Mouse (Mus musculus) left cerebral cortex, adult 11 months (tissue): ENCODE data around the gene Gimap4.
"Not testable (repeated sequence)": the region's sequence is repeated elsewhere in the genome, so short reads cannot be mapped to it uniquely, and the experiment has no call there.

Experiments
- DNase-seq: peaks from one replicate; pipeline ENCODE4 v3.0.0; 2022; ENCODE audit warnings: low spot score

Gene Gimap4

DNA sequence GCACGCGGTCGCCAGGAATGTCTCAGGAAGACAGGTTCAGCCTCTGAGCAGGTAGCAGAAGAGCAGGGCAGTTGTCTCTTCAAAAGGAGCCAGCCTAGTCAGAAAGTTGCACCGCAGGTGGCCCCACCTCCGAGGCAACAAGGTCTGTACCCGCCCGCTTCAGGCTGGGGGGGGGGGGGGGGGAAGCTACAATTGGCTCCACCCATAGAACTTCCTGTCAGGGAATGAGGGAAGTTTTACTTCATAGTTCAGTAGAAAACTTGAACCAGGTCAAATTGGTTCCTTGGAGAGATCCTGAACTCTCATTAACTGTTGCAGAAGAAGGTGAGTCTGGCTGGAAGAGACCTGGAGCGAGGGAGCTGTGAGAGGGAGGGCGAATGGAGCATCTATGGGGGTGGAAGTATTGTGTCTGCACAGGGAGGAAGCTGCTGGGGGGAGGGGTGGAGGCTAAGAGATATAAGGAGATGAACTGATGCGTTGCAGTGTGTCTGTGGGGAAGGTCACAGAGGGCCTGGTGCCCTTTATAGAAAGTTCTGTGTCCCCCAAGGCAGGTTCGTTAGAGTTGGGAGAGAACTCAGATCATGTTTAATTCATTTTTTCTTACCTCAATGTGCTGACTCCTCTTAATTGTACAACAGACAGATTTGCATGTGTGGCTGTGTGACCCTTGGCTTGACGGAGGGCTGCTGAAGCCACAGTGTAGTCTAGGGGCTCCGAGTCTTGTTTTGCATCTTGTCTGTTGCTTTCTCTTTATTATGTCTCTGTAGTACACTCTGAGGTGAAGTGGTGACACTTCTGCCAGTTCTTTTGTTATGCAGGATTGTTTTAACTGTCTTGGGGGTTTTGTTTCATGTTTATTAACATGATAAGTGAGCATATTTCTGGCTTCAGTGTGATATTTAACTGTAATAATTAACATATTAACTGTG is 8.2 kb upstream of the Gimap4 start, which contains the start of gene Gimap9:
TSS of gene Gimap9 (plus strand) at position 199 of the 929 bp plus-strand sequence.
- no peak for DNase-seq

DNA sequence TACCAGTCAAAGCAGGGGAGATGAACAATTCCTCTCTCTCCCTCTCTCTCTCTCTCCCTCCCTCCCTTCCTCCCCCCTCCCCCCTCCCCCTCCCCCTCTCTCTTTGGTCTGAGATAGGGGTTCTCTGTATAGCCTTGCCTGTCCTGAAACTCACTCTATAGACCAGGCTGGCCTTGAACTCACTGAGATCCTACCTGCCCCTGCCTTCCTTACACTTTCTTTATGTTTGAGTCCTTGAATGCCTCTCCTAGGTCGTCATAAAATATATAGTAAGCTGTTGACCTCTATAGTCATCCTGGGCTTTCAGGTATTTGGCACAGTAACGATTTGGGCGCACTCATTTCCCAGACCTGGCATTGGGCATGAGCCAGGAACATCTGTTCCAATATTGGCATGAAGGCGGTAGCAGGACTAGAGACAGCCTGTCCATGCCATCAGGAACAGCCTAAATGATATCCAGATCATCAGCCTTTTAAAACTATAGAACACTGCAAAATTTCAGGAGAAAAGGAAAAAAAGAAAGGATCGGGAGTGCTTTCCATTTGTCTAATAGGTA is 7.4 kb upstream of the Gimap4 start:
- DNase-seq = no peak

DNA sequence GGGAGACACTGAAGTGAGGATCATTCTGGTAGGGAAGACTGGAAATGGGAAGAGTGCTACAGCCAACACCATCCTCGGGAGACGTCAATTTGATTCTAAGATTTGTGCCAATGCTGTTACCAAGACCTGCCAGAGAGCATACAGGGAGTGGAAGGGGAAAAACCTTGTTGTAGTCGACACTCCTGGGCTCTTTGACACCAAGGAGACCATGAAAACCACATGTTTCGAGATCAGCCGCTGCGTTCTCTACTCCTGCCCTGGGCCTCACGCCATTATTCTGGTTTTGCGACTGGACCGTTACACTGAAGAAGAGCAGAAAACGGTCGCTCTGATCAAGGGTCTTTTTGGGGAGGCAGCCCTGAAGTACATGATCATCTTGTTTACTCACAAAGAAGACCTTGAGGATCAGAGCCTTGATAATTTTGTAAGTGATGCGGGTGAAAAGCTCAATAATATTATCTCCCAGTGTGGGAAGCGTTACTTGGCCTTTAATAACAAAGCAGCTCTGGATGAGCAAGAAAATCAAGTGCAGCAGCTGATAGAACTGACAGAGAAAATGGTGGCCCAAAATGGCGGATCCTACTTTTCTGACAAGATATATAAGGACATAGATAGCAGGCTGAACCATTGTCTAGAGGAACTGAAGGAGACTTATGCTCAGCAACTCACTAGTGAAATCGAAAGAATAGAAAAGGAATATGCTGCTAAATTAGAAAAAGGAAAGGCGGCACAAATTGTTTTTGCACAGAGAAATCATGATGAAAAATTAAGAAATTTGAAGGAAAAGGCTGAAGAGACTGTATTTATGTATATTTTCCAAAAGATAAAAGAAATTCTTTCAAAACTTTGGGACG is 6.6 kb upstream of the Gimap4 start:
- no peak for DNase-seq

DNA sequence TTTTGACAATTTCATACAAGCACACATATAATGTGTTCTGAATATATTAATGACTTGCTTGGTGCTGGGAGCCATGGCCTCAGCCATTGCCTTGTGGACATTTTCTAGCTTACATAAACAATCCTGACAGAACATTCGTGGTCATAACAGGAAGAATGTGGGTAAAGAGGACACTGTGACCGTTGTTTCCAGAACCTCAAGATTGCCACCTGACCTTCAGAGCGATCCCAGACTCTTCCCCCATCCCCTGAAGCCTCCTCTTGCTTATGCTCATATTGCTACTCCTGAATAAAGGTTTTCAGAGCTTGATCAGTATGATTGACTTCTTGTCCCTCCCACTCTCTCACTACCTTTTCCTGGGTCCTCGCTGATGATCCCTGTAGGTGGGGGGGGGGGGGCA is 6.0 kb upstream of the Gimap4 start:
- no peak for DNase-seq

DNA sequence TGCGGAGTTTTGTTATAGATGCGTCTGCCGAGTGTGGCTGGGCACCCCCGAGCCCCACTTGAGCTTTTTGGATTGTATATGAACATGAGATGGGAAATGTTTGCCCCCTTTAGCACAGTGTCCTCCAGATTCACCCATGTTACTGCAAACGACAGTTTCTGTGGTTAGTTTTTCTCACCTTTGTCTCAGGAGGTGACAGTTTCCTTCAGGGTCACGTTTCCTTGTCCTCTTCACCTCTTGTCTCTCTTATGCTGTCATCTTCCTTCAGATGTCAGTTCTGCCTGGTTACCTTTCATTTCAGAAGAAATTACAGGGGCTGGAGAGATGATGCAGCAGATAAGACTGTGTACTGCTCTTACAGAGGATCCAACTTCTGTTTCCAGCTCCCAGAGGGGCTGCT is 4.6 kb upstream of the Gimap4 start:
- no peak for DNase-seq

DNA sequence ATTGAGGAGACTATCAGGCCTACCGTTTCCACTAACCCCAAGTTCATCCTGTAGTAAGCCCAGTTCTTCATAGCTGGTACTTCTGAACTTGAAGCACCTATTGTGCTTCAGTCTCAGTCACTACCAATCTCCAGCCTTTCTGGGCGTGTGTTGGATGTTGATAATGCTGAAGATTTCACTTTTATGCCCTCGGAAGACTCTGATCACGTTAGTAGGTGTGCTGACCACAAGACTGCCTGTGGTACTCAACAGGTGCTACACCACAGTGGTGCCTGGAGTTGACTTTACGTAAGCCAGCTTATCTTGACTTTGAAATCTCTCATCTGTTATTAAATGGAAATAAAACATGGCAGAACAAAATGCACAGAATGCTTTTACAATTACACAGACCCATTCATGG is 3.9 kb upstream of the Gimap4 start:
- DNase-seq = no peak

DNA sequence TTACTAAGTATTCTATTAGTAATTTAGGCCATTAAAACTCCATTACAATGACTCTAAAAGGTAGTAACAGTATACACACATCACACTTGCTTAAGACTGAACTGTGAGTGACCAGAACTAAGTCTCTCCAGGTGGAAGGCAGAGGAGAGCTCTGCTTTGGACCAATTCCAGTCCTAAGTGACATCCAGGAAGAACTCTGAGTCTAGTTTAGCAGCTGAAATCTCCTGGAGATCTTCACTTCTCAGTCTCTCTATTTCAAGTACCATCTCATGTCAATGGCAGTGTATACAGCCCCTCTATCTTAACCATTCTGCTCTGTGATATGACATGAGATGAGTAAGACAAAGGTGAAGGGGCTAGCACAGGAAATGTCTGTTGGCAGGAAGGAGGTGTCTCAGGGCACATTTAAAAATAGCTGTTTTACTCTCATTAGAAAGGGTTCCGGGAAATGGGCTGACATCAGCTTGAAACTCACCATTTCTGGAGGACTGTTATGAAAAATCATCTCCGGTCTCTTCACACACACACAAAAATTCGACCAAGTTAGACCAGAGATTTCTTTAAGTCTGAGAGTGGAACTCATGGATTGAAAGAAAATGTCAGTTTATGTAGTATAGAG is 2.8 kb upstream of the Gimap4 start:
- no peak for DNase-seq

DNA sequence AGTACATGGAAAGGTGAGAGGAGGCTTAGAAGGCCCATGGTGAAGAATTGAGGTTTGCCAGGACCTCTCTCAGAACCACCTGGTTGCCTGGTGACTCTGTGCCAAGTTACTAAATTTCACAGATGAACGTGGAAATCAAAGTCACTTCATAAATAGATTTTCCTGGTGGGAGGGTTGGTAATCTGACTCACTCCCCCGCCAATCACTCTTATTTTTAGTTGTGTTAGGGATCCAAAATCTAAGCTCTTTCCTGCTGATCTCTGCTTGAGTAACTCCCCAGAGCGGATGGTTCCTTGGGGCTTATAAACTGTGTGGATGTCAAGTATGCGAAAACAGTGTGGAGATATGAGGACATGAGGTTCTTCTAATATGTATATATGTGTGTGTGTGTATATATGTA is 2.1 kb upstream of the Gimap4 start:
- peak; percentile 14 for DNase-seq

DNA sequence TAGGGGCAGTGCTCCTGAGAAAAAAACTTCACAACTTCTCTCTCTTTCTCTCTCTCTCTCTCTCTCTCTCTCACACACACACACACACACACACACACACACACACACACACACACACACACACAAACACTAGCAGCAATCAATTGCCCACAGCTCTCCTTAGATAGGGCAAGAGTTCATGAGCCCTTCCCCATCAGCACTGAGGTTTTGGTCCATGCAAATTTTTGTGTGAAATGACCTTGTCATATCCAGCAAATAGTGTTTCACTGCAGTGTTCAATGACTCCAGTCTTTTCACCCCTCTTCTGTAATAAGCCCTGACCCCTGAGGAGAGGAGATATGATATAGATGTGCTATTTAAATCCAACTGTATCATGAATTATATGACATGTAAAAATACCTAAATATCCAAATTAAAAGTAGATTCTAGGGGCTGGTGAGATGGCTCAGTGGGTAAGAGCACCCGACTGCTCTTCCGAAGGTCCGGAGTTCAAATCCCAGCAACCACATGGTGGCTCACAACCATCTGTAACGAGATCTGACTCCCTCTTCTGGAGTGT is 1.0 kb upstream of the Gimap4 start:
- DNase-seq = not testable (repeated sequence)

DNA sequence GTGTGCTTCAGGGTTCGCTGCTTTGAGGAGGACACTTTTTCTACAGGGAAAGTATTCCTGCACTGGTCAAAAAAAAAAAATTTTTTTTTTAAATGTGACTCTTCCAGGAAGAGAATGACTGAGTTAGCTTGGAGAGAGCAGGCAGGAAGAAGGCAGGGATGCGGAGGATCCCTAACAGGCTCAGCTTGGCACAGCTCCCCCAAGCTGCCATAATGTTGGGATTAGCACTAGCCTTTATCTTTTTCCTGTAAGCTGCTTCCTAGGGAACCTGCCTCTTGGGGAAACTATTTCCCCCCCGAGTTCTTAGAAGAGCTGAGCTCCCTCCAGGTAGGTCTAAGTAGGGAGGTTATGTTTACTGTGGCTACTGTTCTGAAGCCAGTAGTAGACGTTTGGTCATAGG is 457 bp downstream of the Gimap4 start:
- DNase-seq = no peak

DNA sequence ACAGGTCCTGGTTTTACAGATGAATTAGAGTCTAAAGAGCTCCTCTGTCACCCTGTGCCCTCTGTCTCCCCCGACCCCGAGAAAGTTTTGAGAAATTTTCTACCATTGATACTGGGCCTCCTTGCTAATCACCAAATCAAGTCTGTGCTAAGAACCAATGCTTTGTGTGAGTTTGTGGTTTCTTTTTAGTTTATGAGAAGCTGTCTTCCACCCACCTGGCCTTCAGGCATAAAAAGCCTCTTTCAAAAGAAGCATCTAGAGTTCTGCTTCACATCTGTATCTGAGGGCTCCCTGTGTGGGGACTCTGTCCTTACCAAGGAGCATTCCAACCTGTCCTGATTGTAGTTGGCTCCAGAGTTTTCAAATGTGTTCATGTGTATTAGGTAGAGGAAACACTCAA is 902 bp downstream of the Gimap4 start:
- no peak for DNase-seq

DNA sequence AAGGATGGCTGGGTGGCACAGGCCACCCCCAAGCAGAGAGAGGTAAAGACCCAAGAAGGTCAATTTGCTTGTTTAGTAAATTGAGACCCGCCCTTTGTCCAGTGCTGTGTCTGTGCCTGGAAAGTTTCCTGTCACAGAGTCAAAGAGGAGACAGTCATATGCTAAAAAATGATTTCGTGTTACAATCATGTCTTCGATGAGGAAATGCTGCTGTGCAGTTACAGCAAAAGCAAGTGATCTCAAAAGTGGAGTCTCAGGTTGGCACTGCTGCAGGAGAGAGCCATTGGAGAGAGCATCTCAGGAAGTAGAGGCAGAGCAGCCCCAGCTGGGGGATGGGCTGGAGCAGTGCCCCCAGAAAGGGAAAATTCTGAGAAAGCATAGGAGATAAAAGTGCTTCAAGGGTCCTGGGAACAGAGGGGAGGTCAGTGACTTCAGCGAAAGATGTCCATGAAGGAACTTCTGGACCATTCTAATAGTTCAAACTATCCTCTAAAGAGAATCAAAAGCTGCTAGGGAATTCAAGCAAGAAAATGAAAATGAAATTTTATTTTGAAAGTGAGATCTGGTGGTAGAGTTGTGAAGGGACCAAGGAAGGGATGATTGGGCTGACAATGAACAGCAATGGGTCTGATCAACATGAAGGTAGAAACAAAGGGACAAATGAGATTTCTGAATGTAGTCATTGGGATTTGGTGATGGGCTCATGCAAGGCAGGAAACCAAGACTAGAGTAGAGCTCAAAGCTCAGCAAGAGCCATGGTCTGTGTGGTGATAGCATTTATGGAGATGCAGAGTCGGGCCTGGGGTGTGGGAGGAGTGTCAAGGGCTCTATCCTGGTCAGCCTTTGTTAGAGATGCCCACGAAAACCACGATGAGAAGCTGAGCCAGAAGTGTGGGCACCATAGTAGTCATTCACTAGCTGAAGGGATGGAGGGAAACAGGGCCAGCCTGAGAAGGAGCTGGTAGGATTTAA is 1.6 kb downstream of the Gimap4 start:
- DNase-seq = no peak

DNA sequence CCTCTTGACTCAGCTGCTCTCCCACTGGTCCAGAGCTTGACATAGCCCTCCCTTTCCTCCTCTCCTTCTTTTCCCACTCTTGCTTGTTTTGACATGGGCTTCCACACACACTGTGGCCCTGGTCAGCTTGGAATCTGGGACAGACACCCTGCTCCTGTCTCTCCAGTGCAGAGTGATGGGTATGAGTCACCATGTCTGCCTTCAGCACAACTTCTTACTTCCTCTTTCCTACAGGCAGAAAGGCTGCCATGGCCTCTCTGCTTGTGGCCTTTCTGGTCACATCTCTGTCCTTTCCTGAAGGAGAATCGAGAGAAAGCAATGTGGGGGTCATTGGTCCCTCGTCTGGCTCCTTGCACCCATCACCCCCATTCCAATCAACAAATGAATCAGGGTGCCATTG is 2.7 kb downstream of the Gimap4 start:
- no peak for DNase-seq

DNA sequence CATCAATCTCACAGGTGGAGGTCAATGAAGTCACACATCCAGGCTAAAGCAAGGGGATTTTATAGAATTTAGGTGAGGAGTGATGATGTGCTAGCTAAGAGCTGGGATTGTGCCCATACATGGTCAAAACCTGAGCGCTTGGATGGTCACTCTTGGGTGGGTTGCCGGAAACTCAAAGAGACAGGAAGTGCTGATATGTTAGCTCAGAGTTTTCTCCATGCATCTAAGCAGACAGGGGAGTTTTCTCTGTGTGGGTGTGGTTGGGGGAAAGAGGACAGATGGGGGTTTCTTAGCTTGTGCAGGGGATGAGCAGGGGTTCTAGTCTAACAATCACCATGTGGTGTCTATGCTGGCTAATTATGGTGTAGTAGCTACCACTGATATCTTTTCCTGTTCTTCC is 5.0 kb downstream of the Gimap4 start:
- no peak for DNase-seq

DNA sequence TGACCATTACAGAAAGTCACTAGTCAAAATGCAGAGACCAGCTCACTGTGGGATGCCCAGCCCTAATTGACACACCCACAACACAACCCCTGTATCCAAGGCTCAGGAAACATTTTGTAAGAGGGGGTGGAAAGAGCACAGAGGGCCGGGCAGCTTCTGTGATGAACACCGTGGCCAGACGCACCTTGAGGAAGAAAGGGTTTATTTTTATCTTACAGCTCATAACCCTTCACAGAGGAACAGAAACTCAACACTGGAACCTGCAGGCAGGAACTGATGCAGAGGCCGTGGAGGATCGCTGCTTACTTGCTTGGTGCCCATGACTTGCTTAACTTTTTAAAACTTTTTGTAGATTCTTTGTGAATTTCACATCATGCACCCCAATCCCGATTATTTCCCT is 8.6 kb downstream of the Gimap4 start:
- no peak for DNase-seq

DNA sequence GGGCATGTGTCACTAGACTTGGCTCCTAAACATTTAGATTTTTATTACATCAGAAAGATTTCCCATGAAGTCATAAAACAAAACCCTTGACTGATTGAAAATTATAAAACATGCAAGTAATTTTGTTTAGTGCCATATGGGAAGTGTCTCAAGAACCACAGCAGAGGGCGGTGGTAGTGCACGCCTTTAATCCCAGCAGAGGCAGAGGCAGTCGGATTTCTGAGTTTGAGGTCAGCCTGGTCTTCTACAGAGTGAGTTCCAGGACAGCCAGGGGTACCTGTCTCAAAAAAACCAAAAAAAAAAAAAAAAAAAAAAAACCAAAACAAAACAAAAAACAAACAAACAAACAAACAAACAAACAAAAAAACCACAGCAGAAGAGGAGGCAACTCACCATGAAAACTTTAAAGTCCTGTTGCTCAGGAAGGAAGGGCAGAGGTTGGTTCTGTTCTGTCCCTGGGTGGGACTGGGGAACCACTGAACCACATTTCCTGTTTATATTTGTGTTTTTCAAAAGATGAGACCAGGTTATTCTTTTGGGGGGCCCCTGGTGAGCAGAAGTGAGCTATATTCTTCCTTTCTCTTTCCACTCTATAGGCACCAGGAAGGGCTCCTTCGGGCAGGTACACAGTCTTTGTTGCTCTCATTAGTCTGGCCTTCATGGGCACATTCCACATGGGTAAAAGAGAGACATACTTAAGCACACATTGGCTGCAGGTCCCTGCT is 12.6 kb downstream of the Gimap4 start:
- no peak for DNase-seq

DNA sequence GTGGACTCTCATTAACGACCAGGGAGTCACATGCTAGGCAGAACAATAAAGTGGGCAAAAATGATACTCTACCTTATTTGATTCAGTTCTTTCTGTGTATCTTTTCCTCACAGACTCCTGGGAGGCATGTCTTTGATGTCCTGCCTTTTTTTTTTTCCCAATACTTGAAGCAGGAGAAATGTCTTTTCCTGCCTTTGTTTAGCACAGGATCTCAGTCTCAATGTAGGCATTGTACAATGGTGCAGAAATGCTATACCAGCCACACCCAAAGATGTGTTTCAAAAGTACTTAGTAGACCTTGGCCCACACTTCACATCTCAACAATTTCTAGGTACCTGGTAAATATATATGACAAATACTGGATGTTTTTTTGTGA is 13.2 kb downstream of the Gimap4 start:
- DNase-seq = no peak

DNA sequence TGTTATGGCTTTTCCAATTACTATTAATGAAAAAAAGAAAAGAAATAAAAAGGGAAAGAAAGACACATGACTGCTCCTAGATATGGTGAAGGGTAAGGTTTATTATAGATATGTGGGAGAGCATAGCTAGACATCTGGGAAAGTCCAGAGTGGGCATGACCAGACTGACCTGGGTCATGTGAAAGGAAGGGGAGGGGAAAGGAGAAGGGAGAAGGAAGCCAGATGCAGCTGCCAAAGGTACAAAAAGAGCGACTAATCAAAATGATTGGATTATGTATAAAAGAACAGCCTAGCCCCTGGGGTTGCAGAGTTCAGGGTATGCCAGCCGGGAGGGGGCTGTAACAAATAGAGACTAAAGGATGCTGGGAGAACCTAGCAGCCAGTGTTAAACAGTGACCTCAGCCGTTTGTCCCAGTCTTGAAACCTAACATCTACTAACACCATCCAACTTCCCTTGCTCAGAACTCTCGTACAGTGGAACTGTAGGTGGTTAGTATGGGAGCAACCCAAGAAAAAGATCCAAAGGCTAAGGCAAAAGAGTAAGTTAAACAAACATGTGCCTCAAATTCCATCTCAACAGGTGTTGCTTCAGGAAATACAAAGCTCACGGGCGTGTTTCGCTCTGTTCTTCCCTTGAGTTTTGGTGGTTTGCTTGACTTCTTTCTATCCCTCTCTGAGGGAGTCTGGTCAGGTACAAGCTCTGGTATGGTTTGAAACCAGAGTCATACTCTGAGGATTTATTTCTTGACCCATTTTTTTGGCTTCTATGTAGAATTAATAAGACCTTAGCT is 13.9 kb downstream of the Gimap4 start:
- DNase-seq = no peak

DNA sequence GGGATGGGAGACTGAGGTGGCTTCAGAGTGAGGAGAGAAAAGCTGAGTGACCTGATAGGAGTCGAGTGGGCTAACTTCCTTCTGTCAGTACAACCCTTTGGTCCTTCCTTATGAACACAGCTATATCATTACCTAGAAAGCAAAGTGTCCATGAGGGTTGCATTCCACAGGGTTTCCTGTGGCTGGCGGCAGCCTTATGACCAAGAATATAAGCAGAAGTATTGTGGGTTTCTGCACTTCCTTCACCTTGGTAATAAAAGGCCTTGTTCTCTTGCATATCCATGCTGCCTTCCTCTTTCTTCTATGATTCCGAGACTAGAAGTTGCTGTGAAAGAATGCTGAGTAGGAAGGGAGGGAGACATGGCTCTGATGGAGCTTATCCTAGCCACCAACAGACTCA is 14.5 kb downstream of the Gimap4 start:
- no peak for DNase-seq
